Comparison of ENCODE assay signal across 29 mouse cellular contexts in genomic region chr5:92761615-92762353, GRCm38 (mm10).
A peak's percentile ranks its signal among the peaks of the same experiment; 100 is the strongest.
DNase-seq lines count a peak whose midpoint lies in the region; ATAC-seq and TF ChIP-seq lines count a peak whose summit lies in the region.
"Had no signal": no experiment of that assay in that cellular context is flagged by ENCODE, and none has a peak within 500 bp of the region (broad histone marks: within the 10 kb centered on the region; RNA-seq: fewer than 3 reads in every experiment).

No protein-coding gene starts in this region.

- no peak for ATAC-seq in heart, postnatal 0 days (ENCODE audit: insufficient read depth, low read depth)
- no peak for ATAC-seq in kidney, postnatal 0 days (replicated peaks; ENCODE audit: low FRiP score, low read depth)
- ATAC-seq: activated CD4-positive, CD25-positive, alpha-beta regulatory T cell, adult 4 months; forebrain, embryonic 15.5 days; inflammation-experienced regulatory T-cells, adult 6 months; midbrain, embryonic 16.5 days had no signal

- H3K9ac ChIP-seq in heart, postnatal 0 days (replicated peaks; ENCODE audit: low read depth, low read length), result no peak overlapping the region
- no peak overlapping the region for H3K9ac ChIP-seq in kidney, postnatal 0 days (ENCODE audit: low read depth, low read length)
- H3K9ac ChIP-seq: embryonic facial prominence, embryonic 13.5 days; forebrain, embryonic 15.5 days; hindbrain, embryonic 15.5 days; stomach, embryonic 15.5 days had no signal

- TF ChIP-seq EP300 in heart, postnatal 0 days (IDR thresholded peaks at IDR 0.05; ENCODE audit: low read depth), result no peak

- no peak for TF ChIP-seq CTCF in heart, postnatal 0 days (IDR thresholded peaks at IDR 0.05; ENCODE audit: low read depth)
- no peak for TF ChIP-seq CTCF in kidney, postnatal 0 days (IDR thresholded peaks at IDR 0.05; ENCODE audit: low read depth)

- no peaks in the 10 kb centered on the region for H3K27me3 ChIP-seq in heart, postnatal 0 days (ENCODE audit: control insufficient read depth, insufficient read depth, low read length)
- no peaks in the 10 kb centered on the region for H3K27me3 ChIP-seq in kidney, postnatal 0 days (ENCODE audit: insufficient read depth, low read length)
- H3K27me3 ChIP-seq: CH12.LX; embryonic facial prominence, embryonic 13.5 days; forebrain, embryonic 15.5 days; hindbrain, embryonic 15.5 days; stomach, embryonic 15.5 days had no signal

- intact Hi-C loops in heart, postnatal 10 days (cut with DNase I), result no loop called here

- no peaks in the 10 kb centered on the region for H3K36me3 ChIP-seq in heart, postnatal 0 days (replicated peaks; ENCODE audit: control insufficient read depth, insufficient read depth, low read length)
- H3K36me3 ChIP-seq in kidney, postnatal 0 days (ENCODE audit: insufficient read depth, low read length), result no peaks in the 10 kb centered on the region
- H3K36me3 ChIP-seq: embryonic facial prominence, embryonic 13.5 days; forebrain, embryonic 10.5 days; forebrain, embryonic 15.5 days; hindbrain, embryonic 15.5 days; stomach, embryonic 15.5 days had no signal

- peak overlapping the region; percentile 84 for H3K27ac ChIP-seq in heart, postnatal 0 days (ENCODE audit: low read depth)
- H3K27ac ChIP-seq in kidney, postnatal 0 days, result peak overlapping the region; percentile 6; the same call in 1 of the 2 replicates
- H3K27ac ChIP-seq: embryonic facial prominence, embryonic 13.5 days; forebrain, embryonic 10.5 days; forebrain, embryonic 15.5 days; gastrocnemius, adult 2 months; heart, adult 2 months; hindbrain, embryonic 15.5 days; stomach, embryonic 15.5 days had no signal

- no peaks in the 10 kb centered on the region for H3K9me3 ChIP-seq in heart, postnatal 0 days (replicated peaks; ENCODE audit: control insufficient read depth, low read length)
- H3K9me3 ChIP-seq in kidney, postnatal 0 days (replicated peaks; ENCODE audit: low read length), result no peaks in the 10 kb centered on the region
- H3K9me3 ChIP-seq: embryonic facial prominence, embryonic 13.5 days; forebrain, embryonic 10.5 days; forebrain, embryonic 15.5 days; hindbrain, embryonic 15.5 days; stomach, embryonic 15.5 days had no signal

- H3K4me1 ChIP-seq in heart, postnatal 0 days (ENCODE audit: control insufficient read depth, insufficient read depth), result peaks cover 11% of the 10 kb centered on the region; the same call in 1 of the 2 replicates
- H3K4me1 ChIP-seq in kidney, postnatal 0 days (replicated peaks; ENCODE audit: insufficient read depth, low read length), result peaks cover 18% of the 10 kb centered on the region
- H3K4me1 ChIP-seq: forebrain, embryonic 15.5 days; hindbrain, embryonic 15.5 days; stomach, embryonic 15.5 days had no signal

- DNase-seq in heart, adult 11 months, result peak; percentile 87
- DNase-seq in heart, postnatal 10 days, result no peak
- DNase-seq in heart, postnatal 0 days (ENCODE audit: low spot score), result no peak
- no peak for DNase-seq in heart, adult 9 months (ENCODE audit: low spot score in 2 of 2)
- peak; percentile 58 for DNase-seq in kidney, postnatal 0 days (ENCODE audit: low spot score)
- DNase-seq in kidney, postnatal 36 days, result no peak
- DNase-seq in ovary, adult 18-20 months (ENCODE audit: low spot score), result peak; percentile 54
- DNase-seq in ovary, postnatal 10 days (ENCODE audit: low spot score), result no peak
- DNase-seq: adrenal gland, adult 2 months; adrenal gland, postnatal 36 days; cerebellum, adult 18-20 months; cerebellum, postnatal 10 days; gastrocnemius, adult 2 months; gastrocnemius, postnatal 36 days; lung, adult 18-20 months; retina, postnatal 1 day; right cerebral cortex, postnatal 14 days had no signal

- no peak overlapping the region for H3K4me3 ChIP-seq in heart, postnatal 0 days (ENCODE audit: low read depth, low read length)
- H3K4me3 ChIP-seq in kidney, postnatal 0 days (replicated peaks; ENCODE audit: low read depth, low read length), result no peak overlapping the region
- H3K4me3 ChIP-seq: embryonic facial prominence, embryonic 13.5 days; forebrain, embryonic 10.5 days; forebrain, embryonic 15.5 days; gastrocnemius, adult 2 months; heart, adult 2 months; hindbrain, embryonic 15.5 days; stomach, embryonic 15.5 days had no signal

- H3K4me2 ChIP-seq in heart, postnatal 0 days (ENCODE audit: low read depth, low read length), result no peak overlapping the region
- H3K4me2 ChIP-seq in kidney, postnatal 0 days (ENCODE audit: low read length), result no peak overlapping the region
- H3K4me2 ChIP-seq: embryonic facial prominence, embryonic 13.5 days; forebrain, embryonic 15.5 days; hindbrain, embryonic 15.5 days; liver, embryonic 11.5 days; midbrain, embryonic 11.5 days; stomach, embryonic 15.5 days had no signal

- WGBS in heart, postnatal 0 days, result 65% methylated on average over 9 of the region's 9 CpGs
- WGBS in kidney, postnatal 0 days, result 45% methylated on average over 9 of the region's 9 CpGs

Comparison
In these comparisons a context has a peak if more than half of its experiments do, and no peak if none do; other contexts are left out.
1. DNase-seq: peak in heart, adult 11 months (single experiment), kidney, postnatal 0 days (single experiment) and ovary, adult 18-20 months (single experiment); none in heart, postnatal 10 days (0 of 2), heart, postnatal 0 days (single experiment), heart, adult 9 months (0 of 2), kidney, postnatal 36 days (0 of 2) and ovary, postnatal 10 days (single experiment).